Mouse (Mus musculus): ENCODE data around the gene Rnaseh2c. TPM values are rescaled to one million over a fixed set of nuclear protein-coding genes. Genes with fewer than 3 reads are reported as not detected.
A peak's percentile ranks its signal among the peaks of the same experiment; 100 is the strongest.

Rnaseh2c gene
- total RNA-seq, 4 experiments from 2014 or later = 58.8 to 96.9 (median 78.2) TPM

DNA sequence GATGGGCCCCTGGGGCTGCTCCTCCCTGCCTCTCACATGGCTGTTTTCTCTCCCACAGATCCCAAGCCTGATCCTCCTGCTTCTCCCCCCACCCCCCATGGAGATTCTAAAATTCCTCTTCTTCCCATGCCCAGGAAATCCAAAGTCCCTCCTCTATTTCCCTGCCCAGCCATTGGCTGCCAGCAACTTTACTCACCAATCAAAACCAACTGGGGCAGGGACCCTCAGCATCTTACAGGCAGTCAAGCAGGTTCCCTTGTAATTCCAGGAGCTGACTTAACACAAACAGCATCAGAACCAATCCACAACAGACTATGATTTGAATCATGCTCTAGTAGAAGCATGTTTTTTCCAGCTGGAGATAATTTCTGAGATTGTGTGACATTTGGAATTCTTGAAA, 28.2 kb downstream of the Rnaseh2c start:
- DNase-seq (ENCODE audit: low spot score in 2 of 2) = no peak

DNA sequence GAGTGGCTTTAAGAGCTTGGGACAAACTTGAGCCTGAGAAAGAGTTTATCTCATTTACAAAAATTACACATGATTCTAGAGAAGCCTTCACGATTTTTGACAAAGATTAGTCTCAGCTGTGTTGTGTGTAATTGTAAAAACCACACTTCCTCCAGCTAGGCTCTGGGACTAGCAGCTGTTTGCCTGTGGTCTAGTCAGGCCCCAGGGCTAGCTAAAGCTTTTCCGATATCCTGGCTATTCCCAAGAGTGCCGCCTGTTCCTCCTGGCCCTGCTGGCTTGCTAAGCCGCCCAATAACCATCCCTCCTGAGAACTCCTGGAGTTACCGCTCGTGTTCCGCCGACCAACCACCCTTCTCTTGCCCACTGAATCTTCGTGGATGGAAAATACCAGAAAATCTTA, 30.4 kb downstream of the Rnaseh2c start:
- DNase-seq (ENCODE audit: low spot score in 2 of 2) = no peak

DNA sequence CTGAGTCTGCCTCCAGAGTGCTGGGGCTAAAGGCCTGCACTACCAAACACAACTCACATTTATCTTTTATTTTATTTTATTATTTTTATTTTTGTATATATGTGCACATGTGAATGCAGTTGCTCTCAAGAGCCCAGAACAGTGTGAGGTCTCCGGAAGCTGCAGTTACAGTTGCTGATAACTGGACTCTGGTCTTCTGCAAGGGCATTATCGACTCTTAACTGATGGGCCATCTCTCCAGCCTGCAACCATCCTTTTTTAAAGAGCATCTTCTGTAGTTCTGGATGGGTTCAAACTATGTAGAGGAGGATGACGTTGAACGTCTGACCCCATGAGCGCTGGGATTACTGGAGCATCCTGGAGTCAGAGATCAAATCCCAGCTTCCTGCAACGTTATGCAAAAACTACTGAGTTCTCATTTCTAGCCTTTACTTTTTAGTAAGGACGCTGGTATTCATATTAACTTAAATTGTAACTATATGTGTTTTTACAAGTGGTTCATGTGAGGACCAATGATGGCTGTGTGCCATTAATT, 34.4 kb downstream of the Rnaseh2c start:
- no peak for DNase-seq (ENCODE audit: low spot score in 2 of 2)

- DNase-seq (ENCODE audit: low spot score in 2 of 2) = peak in 1 of 2 experiments; percentile 29
Measured at GRCm38 (mm10) chr19:5636571-5637041, 34.9 kb downstream of the Rnaseh2c start.

- peak; percentile 80 to 83 for DNase-seq (ENCODE audit: low spot score in 2 of 2)
Measured at GRCm38 (mm10) chr19:5637069-5638047, 35.7 kb downstream of the Rnaseh2c start, which contains the start of gene Rela. Rela (plus strand) TSS chr19:5637483.

GRCm38 (mm10) chr19:5638416-5639005, 36.8 kb downstream of the Rnaseh2c start:
- DNase-seq (ENCODE audit: low spot score in 2 of 2) = no peak

GRCm38 (mm10) chr19:5640339-5640738, 38.7 kb downstream of the Rnaseh2c start:
- no peak for DNase-seq (ENCODE audit: low spot score in 2 of 2)

GRCm38 (mm10) chr19:5641021-5641420, 39.3 kb downstream of the Rnaseh2c start:
- no peak for DNase-seq (ENCODE audit: low spot score in 2 of 2)

DNA sequence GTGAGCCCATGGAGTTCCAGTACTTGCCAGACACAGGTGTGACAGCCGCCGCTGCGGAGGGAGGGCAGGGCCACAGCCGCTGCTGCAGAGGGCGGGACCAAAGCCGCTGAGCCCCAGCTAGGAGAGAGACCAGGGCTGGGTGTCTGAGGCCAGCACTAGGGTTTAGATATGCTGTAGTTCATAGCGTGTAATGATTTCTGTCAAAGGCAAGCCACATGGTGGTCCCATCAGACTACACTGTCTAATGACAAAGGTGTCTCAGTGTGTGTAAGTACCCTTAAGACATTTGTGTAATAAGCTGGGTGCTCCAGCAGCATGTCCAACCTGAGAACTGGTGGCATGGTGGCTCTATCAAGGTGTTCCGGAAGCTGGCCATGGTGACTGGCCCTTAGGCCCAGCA, 40.0 kb downstream of the Rnaseh2c start:
- no peak for DNase-seq (ENCODE audit: low spot score in 2 of 2)

- no peak for DNase-seq (ENCODE audit: low spot score in 2 of 2)
Measured at GRCm38 (mm10) chr19:5645280-5645679, 43.6 kb downstream of the Rnaseh2c start.

- no peak for DNase-seq (ENCODE audit: low spot score in 2 of 2)
Measured at GRCm38 (mm10) chr19:5646731-5647330, 45.2 kb downstream of the Rnaseh2c start.

GRCm38 (mm10) chr19:5647791-5648190, 46.1 kb downstream of the Rnaseh2c start:
- DNase-seq (ENCODE audit: low spot score in 2 of 2) = no peak

DNA sequence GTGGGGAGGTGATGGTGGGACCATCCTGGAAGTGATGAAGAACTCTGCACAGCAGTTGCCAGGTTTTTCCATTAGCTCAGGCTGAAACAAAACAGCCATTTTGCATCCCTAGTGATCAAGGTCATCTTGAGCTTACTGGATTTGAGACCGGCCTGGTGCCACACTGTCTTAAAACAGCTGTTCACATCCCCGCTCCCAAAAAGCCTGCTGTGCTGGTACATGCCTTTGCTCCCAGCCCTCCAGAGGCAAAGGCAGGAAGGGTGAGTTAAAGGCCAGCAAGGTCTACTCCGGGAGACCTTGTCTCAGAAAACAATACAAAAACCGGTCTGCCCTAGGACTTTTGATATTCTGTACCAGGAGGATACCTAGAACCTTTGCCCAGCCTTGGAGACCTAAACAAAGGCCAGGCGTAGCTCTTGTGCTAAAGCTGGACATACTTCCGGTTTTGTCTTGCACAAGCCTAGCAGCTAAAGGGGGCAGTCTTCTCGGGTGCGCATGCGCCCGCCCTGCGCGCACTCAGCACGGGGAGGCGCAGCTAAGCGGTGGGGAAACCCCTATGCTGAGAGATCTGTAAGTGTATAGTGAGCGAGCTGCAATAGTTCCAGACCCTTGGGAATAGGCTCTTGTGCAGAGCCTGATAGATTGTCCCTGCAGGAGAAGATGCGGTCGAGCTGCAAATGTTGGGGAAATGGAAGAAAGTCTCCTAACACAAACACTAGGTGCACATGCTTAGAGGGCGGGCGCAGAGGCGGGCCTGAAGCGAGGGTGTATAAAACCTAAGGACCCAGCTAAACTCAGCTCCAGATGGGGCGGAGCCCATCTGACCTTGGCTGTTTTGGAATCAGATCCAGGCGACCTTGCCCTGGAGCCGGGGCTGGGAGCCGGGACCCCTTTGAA, 47.0 kb downstream of the Rnaseh2c start:
- DNase-seq (ENCODE audit: low spot score in 2 of 2) = peak; percentile 78 to 80

DNA sequence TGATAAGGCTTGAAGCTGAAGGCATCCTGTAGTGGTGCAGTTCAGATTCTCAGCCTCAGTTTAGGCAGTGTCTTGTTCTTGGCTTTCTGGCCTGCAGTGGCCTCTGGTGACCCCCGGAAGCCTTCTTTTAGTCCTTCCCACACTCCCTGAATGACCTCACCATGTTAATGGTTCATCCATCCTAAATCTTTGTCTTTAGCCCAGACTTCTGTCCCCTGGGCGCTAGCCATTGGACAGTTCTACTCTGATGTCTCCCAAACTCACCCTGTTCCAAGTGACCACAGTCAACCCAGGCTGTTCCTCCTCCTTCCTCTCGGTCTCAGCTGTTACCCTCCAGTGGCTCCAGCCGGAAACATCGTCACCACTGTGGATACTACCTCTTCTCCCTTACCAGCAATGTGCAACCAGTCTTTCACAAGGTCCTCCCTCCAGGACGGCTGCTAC, 47.6 kb downstream of the Rnaseh2c start:
- no peak for DNase-seq (ENCODE audit: low spot score in 2 of 2)

- DNase-seq (ENCODE audit: low spot score in 2 of 2) = no peak
Measured at GRCm38 (mm10) chr19:5651502-5652274, 50.0 kb downstream of the Rnaseh2c start.

DNA sequence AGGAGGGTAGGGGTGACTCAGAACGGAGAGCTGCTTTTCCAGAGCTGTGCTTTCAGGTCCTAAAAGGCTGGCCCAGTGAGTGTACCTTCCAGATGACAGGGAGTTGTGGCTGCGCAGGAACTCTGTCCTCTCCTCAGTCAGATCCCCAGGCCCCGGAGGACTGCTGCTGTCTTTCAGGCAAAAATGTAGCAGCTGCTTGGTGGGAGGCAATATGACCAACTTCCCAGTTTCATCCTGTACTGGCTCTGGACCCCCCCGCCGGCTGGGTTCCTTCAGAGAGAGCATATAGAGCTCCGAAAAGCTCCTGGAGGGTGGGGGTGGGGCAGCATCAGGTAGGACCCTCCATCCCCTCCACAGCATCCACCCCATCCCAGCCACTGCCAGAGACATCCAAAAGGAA, 50.9 kb downstream of the Rnaseh2c start:
- DNase-seq (ENCODE audit: low spot score in 2 of 2) = no peak

DNA sequence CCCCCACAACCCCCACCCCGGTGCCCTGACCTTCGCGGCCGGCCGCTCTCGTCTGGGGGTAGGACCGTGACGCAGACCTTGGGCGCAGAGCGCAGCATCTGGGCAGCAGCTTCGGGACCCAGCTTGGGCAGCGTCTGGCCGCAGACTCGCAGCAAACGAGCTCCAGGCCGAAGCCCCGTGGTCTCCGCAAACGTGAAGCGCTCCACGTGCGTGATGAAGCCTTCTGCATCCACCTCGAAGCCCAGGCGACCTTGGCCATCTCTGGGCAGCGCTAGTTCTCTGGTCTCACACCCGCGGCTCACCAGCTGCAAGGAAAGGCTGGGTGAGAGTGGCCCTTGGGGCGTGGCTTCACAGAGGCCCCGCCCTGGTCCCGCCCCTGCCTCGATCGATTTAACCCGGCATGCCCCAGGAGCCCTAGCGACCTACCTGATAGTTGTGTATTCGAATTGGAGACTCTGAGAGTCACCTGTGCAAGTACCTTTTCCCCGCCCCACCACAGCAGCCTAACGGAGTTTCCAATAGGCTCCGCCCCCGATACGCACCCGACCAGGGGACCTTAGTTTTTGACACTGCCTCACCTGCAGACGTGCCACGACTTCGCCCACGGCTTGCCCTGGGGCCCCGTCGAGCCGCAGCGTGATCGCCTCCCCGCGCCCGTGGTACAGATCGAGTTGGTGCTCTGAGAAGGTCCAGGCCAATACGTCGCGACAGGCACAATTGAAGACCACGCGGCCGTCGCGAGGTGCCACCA, 52.5 kb downstream of the Rnaseh2c start:
- no peak for DNase-seq (ENCODE audit: low spot score in 2 of 2)

DNA sequence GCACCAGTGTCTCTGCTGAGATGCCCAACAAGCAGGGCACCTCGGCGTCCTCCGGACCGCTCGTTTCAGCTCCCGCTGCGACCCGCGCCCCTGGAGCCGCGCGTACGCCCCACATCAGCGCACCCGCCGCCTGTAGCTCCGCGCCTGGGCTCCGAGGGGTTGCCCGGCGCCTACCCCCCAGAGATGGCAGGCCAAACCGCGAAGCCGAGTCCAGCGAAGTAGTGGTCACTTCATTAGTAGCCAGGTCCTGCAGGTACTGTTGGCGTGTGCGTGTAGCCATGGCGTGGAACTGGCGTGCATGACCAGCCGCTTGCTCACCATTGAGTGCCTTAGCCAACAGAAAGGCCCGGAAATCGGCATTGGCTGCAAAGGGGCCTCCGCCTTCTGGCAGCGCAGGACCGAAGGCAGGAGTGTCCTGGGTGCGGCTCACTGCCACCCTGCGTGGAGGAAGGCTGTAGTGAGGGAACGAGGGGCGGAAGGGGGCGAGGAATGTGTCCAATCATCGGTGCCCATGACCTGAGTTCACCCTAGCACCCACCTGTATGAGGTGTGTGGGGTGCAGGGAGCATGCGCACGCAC, 53.1 kb downstream of the Rnaseh2c start:
- DNase-seq (ENCODE audit: low spot score in 2 of 2) = no peak
